Mouse (Mus musculus): ENCODE data around the gene 1600012H06Rik.
"Not testable (repeated sequence)": the region's sequence is repeated elsewhere in the genome, so short reads cannot be mapped to it uniquely, and the experiment has no call there.

GRCm38 (mm10) chr17:14993139-14993832 is 50.3 kb downstream of the 1600012H06Rik start:
- TF ChIP-seq CTCF (IDR thresholded peaks at IDR 0.05; ENCODE audit: control insufficient read depth, insufficient read depth, low read length); POLR2A (IDR thresholded peaks at IDR 0.05; ENCODE audit: borderline replicate concordance, control insufficient read depth, low read depth, low read length): not testable (repeated sequence)
